Mouse (Mus musculus) adrenal gland, postnatal 14 days (tissue): ENCODE measurements around the gene Ms4a4b. TPM values are rescaled to one million over a fixed set of nuclear protein-coding genes. Genes with fewer than 3 reads are reported as not detected.
"Not testable (repeated sequence)": the region's sequence is repeated elsewhere in the genome, so short reads cannot be mapped to it uniquely, and the experiment has no call there.

Source experiments
- DNase-seq: peaks from one replicate; pipeline ENCODE4 v3.0.0; 2021; ENCODE audit warnings: mixed read lengths
- total RNA-seq: library from RNA; stranded (reverse); gene quantifications from 2 replicates; pipeline ENCODE4 v1.2.3, GENCODE M21; 2021

The Ms4a4b gene
- total RNA-seq, 1 experiment from 2014 or later: 1.9 TPM

GRCm38 (mm10) chr19:11486599-11486998 lies 43.2 kb downstream of the Ms4a4b start:
- DNase-seq: no peak

GRCm38 (mm10) chr19:11491406-11492189 lies 48.2 kb downstream of the Ms4a4b start:
- DNase-seq: no peak

GRCm38 (mm10) chr19:11492671-11493070 lies 49.3 kb downstream of the Ms4a4b start:
- DNase-seq: no peak

DNA sequence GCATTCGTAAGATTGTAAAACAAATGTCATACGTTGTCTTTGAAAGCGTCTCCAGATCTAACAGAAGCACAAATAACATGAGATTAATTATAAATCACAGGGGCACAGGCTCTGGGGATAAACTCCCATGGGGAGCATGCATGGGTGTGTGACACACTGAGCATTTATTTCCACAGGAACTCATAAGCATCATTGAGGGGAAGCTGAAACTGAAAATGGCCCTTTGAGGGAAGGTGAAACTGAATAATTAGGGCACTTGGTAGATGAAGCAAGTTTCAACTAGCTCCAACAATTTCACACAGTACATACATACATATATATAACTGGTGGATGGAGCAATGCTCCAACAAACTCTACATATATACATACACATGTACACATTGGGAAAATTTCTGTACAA lies 51.2 kb downstream of the Ms4a4b start:
- no peak for DNase-seq

- DNase-seq: no peak
These were observed 53.0 kb downstream of the Ms4a4b start for GRCm38 (mm10) chr19:11496361-11496760.

DNA sequence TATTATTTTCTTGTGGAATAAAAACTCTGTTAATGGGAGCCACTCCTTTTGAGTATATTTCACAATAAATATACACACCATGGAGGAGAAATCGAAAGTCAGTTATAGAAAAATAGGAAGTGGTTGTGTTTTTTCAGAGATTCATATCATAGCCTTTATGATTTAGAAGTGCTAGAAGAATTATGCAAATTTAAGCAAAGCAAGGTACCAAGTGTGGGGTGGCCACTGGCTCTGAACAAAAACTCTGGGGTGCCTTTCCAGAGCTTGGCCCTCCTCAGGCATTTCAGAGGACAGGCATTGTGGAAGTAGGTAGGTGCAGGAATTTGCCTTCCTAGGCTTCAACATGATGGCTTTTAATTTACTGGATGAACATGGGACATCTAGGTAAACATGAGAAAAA lies 53.9 kb downstream of the Ms4a4b start:
- DNase-seq: not testable (repeated sequence)

DNA sequence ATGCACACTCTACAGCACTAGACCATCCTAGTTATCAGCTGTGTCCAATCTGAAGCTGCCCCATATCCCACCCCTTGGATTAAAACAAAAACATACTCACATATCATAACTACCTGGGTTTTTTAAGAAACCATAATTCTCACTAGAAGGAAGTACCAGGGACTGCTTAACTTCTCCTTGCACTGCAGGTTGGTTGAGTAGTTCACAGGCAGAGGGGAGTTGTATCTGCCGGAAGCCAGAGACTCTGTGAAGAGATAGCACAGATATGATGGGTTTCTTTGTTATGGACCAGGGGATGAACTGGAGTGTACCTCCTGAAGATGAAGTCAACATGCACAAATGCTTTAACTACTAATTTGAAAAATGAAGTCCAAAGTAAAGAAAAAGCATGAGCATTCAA lies 57.4 kb downstream of the Ms4a4b start:
- DNase-seq: no peak

- DNase-seq: no peak
These were observed 58.0 kb downstream of the Ms4a4b start for GRCm38 (mm10) chr19:11501326-11501725.

GRCm38 (mm10) chr19:11504857-11505256 lies 61.5 kb downstream of the Ms4a4b start:
- DNase-seq: no peak

- DNase-seq: no peak
These were observed 70.1 kb downstream of the Ms4a4b start for GRCm38 (mm10) chr19:11513458-11513857.

- no peak for DNase-seq
These were observed 72.9 kb downstream of the Ms4a4b start, which contains the start of gene Ms4a6b for GRCm38 (mm10) chr19:11516246-11516645. Ms4a6b (plus strand) TSS chr19:11516512.

Other genes starting within 250 kb of the Ms4a4b start
- gene Ms4a13, start 246.8 kb upstream of the Ms4a4b start, total RNA-seq: not detected in 2 replicates
- gene Ms4a12, start 211.1 kb upstream of the Ms4a4b start, total RNA-seq: not detected in 2 replicates
- gene Ms4a1, start 177.3 kb upstream of the Ms4a4b start, total RNA-seq: 1.8 and 9.8 TPM in 2 replicates
- gene Ms4a5, start 159.7 kb upstream of the Ms4a4b start, total RNA-seq: not detected in 2 replicates
- not detected in 2 replicates for gene Ms4a14, start 129.1 kb upstream of the Ms4a4b start, total RNA-seq
- gene Ms4a7, start 107.4 kb upstream of the Ms4a4b start, total RNA-seq: 0.41 and 1.0 TPM in 2 replicates
- 5.1 and 8.4 TPM in 2 replicates for gene Ms4a4a, start 68.0 kb upstream of the Ms4a4b start, total RNA-seq
- gene Ms4a4c, start 38.8 kb upstream of the Ms4a4b start, total RNA-seq: 0.44 and 8.7 TPM in 2 replicates
- gene Ms4a6c, start 25.8 kb downstream of the Ms4a4b start, total RNA-seq: 6.7 and 12.3 TPM in 2 replicates
- gene Gm8369, start 42.4 kb downstream of the Ms4a4b start, total RNA-seq: 0.44 and 7.2 TPM in 2 replicates
- 3.1 and 22.4 TPM in 2 replicates for gene Ms4a6b, start 73.0 kb downstream of the Ms4a4b start, total RNA-seq
- gene Ms4a4d, start 93.2 kb downstream of the Ms4a4b start, total RNA-seq: 2.0 and 3.9 TPM in 2 replicates
- 2.1 and 2.7 TPM in 2 replicates for gene Ms4a6d, start 161.3 kb downstream of the Ms4a4b start, total RNA-seq
- not detected in 2 replicates for gene Ms4a2, start 180.2 kb downstream of the Ms4a4b start, total RNA-seq
- not detected in 2 replicates for gene Ms4a3, start 197.3 kb downstream of the Ms4a4b start, total RNA-seq
- not detected in 2 replicates for gene Oosp2, start 217.0 kb downstream of the Ms4a4b start, total RNA-seq
- 1.7 and 1.9 TPM in 2 replicates for gene Oosp1, start 247.6 kb downstream of the Ms4a4b start, total RNA-seq